25 mouse cellular contexts compared by ENCODE assay signal in genomic region chr5:32283457-32283856, GRCm38 (mm10). TPM values are rescaled to one million over a fixed set of nuclear protein-coding genes. Genes with fewer than 3 reads are reported as not detected.
DNase-seq lines count a peak whose midpoint lies in the region; ATAC-seq and TF ChIP-seq lines count a peak whose summit lies in the region.
"Had no signal": no experiment of that assay in that cellular context is flagged by ENCODE, and none has a peak within 500 bp of the region (broad histone marks: within the 10 kb centered on the region; RNA-seq: fewer than 3 reads in every experiment).

No protein-coding gene starts in this region.

- H3K4me1 ChIP-seq in liver, postnatal 0 days (ENCODE audit: insufficient read depth): peaks cover 2% of the 10 kb centered on the region; the same call in 1 of the 2 replicates

- TF ChIP-seq CTCF in liver, postnatal 0 days (IDR thresholded peaks at IDR 0.05; ENCODE audit: low read depth): no peak

- no peaks in the 10 kb centered on the region for H3K27me3 ChIP-seq in liver, postnatal 0 days (ENCODE audit: insufficient read depth, low read length)
- H3K27me3 ChIP-seq: embryonic facial prominence, embryonic 13.5 days; embryonic facial prominence, embryonic 15.5 days; forebrain, embryonic 12.5 days had no signal

- WGBS in liver, postnatal 0 days (ENCODE audit: insufficient replicate concordance): 57% methylated on average over 2 of the region's 2 CpGs

- H3K4me3 ChIP-seq in liver, postnatal 0 days (ENCODE audit: low read depth, low read length): no peak overlapping the region
- H3K4me3 ChIP-seq: embryonic facial prominence, embryonic 13.5 days; embryonic facial prominence, embryonic 15.5 days; erythroblast, embryonic 14.5 days; forebrain, embryonic 10.5 days; forebrain, embryonic 12.5 days had no signal

- H3K9me3 ChIP-seq in liver, postnatal 0 days (ENCODE audit: low read length): no peaks in the 10 kb centered on the region
- H3K9me3 ChIP-seq: embryonic facial prominence, embryonic 13.5 days; embryonic facial prominence, embryonic 15.5 days; forebrain, embryonic 10.5 days; forebrain, embryonic 12.5 days had no signal

- H3K27ac ChIP-seq in liver, postnatal 0 days (ENCODE audit: low read depth): no peak overlapping the region
- H3K27ac ChIP-seq: embryonic facial prominence, embryonic 13.5 days; embryonic facial prominence, embryonic 15.5 days; forebrain, embryonic 10.5 days; forebrain, embryonic 12.5 days had no signal

- peak; percentile 8 for DNase-seq in adrenal gland, adult 8-10 months
- DNase-seq in adrenal gland, adult 18-20 months (ENCODE audit: low spot score in 2 of 2): no peak
- DNase-seq in liver, postnatal 0 days: no peak
- DNase-seq in liver: no peak
- DNase-seq in gonadal fat pad, adult 2 months (ENCODE audit: low read depth): peak; percentile 14
- DNase-seq in heart, adult 8-10 months (ENCODE audit: low spot score): no peak
- DNase-seq: adrenal gland, postnatal 25 days; cerebellum, adult 11 months; cerebellum, adult 18-20 months; cerebellum, adult 8-10 months; cerebellum, adult 9-11 months; cerebellum, postnatal 14 days; cerebellum, postnatal 36 days; embryo, embryonic 11 days had no signal

- peak; percentile 58 for ATAC-seq in liver, postnatal 0 days
- ATAC-seq: forebrain, embryonic 14.5 days; forebrain, embryonic 16.5 days had no signal

- H3K4me2 ChIP-seq in liver, postnatal 0 days (ENCODE audit: low read depth, low read length): no peak overlapping the region
- H3K4me2 ChIP-seq: embryonic facial prominence, embryonic 13.5 days; embryonic facial prominence, embryonic 15.5 days; forebrain, embryonic 12.5 days had no signal

- no peaks in the 10 kb centered on the region for H3K36me3 ChIP-seq in liver, postnatal 0 days (replicated peaks; ENCODE audit: insufficient read depth, low read length)
- H3K36me3 ChIP-seq: embryonic facial prominence, embryonic 13.5 days; embryonic facial prominence, embryonic 15.5 days; forebrain, embryonic 10.5 days; forebrain, embryonic 12.5 days had no signal

- no peak for TF ChIP-seq EP300 in liver, postnatal 0 days (IDR thresholded peaks at IDR 0.05; ENCODE audit: low read depth)

- H3K9ac ChIP-seq in liver, postnatal 0 days (replicated peaks): no peak overlapping the region
- H3K9ac ChIP-seq: embryonic facial prominence, embryonic 13.5 days; embryonic facial prominence, embryonic 15.5 days; forebrain, embryonic 12.5 days had no signal

RNA-seq across cellular contexts. Expression of gene Plb1, which starts 50.9 kb away (rescaled TPM):
- under 1 TPM in 2 of 4 experiments, not detected in 2; 0.12 to 0.28 TPM for total RNA-seq in adrenal gland, adult 8-10 months (2022)
- under 1 TPM; 0.29 to 0.33 TPM for total RNA-seq in adrenal gland, adult 18-20 months (2021)
- 0.18 TPM in 1 of 2 replicates, not detected in the other for polyA plus RNA-seq in liver, postnatal 0 days (2015; fragmentation: Nextera tagmentation; extraction: Ambion mirVana)
- 1.9 and 2.6 TPM in 2 replicates for polyA plus RNA-seq in gonadal fat pad, adult 2 months (2012; rRNA removed)
- 1 to 10 TPM in 3 of 4 experiments, under 1 TPM in 1; 0.92 to 2.8 (median 1.7) TPM for total RNA-seq in heart, adult 8-10 months (2022)
- total RNA-seq: adrenal gland, postnatal 25 days; common myeloid progenitor, adult 5-6 weeks; MEL had no signal
- polyA plus RNA-seq: C2C12; embryonic facial prominence, embryonic 11.5 days had no signal

Comparison
In these comparisons a context has a peak if more than half of its experiments do, and no peak if none do; other contexts are left out.
1. DNase-seq: peak in adrenal gland, adult 8-10 months (single experiment) and gonadal fat pad, adult 2 months (single experiment); none in adrenal gland, adult 18-20 months (0 of 2), liver, postnatal 0 days (single experiment), liver (single experiment) and heart, adult 8-10 months (single experiment).